Mouse (Mus musculus) spleen, postnatal 14 days (tissue): ENCODE measurements around the gene Tlr3.

Experiments used
- DNase-seq, 2 experiments: peaks; one replicate each; pipeline ENCODE4 v3.0.0; 2021 to 2022; ENCODE audit warnings: low spot score in 2 of 2

Gene Tlr3

DNA sequence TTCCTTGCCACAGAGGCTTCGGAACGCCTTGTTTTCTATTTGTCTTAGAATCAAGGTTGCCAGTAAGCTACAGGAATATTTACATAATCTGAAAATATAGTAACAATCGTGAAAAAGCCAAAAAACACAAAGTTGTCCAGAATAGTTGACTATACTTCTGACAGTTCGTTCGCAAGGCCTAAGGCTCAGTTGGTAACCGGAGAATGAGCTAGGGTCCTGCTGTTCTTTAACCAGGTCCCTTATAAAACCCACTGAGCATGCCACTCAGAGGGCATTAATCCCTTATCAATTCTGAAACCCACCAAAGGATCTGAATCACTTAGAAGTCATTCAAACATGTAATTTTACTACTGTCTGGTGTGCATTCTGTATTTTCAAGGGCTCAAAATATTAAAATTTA lies 55.1 kb downstream of the Tlr3 start:
- DNase-seq = no peak
